Mouse (Mus musculus) thymus, postnatal 4 days (tissue): ENCODE measurements at regions not wholly inside any gene's neighbourhood (a gene's known extent, or its start where the extent isn't known, plus 50 kb on each side); places are given as distances from the start of the nearest gene placed in this dataset.

Experiments used
- DNase-seq: peaks from one replicate; pipeline ENCODE4 v3.0.0; 2021

- no peak for DNase-seq
These were observed 250.5 kb downstream of the Hivep2 start for GRCm38 (mm10) chr10:14216191-14216992.

- no peak for DNase-seq
These were observed 249.6 kb downstream of the Hivep2 start for GRCm38 (mm10) chr10:14215512-14215911.

GRCm38 (mm10) chr10:14213536-14213935, 247.7 kb downstream of the Hivep2 start:
- DNase-seq, result no peak

DNA sequence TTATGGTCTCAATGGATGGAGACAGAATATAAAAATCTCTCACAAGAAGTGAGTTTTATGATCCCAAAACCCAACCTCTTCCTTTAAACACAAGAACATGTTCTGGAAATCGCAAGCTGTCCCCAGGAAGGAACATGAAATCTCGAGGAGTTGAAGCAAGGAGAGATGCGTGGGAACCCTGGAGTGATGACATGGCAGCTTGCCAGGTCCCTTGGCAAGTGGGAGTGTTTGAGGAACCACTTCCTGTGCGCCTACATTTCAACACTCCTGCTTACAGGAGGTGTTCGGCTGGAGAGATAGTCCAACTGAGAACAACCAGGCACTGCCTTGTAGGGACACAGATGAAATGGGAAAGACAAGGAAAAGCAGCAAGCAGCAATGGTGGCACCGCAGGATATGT, 246.1 kb downstream of the Hivep2 start:
- DNase-seq, result no peak

- no peak for DNase-seq
These were observed 245.6 kb downstream of the Hivep2 start for GRCm38 (mm10) chr10:14211481-14211880.

DNA sequence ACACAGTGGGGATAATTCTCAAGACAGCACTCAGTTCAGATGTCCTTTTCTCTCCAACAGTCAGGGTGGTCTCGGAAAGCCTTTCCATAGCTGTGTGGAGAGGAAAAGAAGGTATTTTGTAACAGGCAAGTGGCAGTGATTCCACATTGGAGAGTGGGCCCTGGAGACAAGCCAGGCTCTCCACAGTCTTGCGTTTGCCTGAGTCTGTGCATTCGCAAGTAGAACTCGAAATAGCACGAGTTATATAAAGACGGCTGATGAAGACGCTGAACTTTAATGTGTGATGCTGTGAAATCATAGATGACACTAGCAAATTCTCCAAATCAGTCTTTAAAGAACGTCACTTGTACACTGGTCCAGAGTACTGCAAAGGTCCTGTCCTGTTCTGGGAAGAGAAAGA, 244.6 kb downstream of the Hivep2 start:
- no peak for DNase-seq

DNA sequence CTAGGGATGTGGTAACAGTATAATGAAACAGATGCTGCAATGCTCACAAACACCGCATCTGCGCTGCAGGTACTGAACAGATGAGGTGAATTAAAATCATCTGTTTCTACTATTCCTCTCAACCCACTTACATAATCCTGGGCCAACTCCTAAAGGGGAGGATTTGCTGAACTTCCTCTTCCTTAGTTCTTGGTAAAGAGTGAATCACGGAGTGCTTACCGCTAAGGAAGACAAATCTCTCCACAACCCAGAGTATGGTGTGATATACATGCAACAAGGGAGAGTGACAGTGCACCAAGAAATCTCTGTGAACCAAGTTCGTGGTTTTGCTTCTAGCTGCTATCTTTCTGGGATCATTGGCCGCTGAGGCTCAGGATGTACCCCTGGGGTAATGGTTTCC, 244.2 kb downstream of the Hivep2 start:
- no peak for DNase-seq

- no peak for DNase-seq
These were observed 242.3 kb downstream of the Hivep2 start for GRCm38 (mm10) chr10:14208206-14208605.

- peak; percentile 33 for DNase-seq
These were observed 241.7 kb downstream of the Hivep2 start for GRCm38 (mm10) chr10:14207616-14208015.

DNA sequence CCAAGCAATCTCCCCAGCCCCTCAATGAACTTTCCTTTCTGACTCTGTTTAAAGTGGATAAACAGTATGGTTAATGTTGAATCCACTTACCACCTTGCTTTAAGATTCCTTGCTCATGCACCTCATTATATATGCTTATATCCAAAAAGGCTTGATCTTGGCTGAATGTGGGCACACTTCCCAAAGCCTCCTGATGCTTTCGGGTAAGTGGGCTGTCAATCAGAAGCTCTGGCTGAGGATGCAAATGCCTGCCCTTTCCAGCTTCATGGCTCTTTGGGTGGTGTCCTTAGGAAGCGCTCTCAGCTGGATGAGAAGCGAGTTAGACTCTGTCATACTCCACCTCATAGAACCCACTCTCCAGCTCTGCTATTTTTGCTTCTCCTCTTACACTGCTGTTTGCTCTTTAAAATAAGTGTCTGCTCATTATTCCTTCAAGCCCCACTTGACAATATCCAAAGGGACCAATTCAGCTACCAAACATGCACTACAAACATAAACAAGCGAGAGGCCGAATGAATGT, 241.2 kb downstream of the Hivep2 start:
- no peak for DNase-seq
